Mouse (Mus musculus): ENCODE measurements at regions not wholly inside any gene's neighbourhood (a gene's known extent, or its start where the extent isn't known, plus 50 kb on each side); places are given as distances from the start of the nearest gene placed in this dataset.
A peak's percentile ranks its signal among the peaks of the same experiment; 100 is the strongest.

DNA sequence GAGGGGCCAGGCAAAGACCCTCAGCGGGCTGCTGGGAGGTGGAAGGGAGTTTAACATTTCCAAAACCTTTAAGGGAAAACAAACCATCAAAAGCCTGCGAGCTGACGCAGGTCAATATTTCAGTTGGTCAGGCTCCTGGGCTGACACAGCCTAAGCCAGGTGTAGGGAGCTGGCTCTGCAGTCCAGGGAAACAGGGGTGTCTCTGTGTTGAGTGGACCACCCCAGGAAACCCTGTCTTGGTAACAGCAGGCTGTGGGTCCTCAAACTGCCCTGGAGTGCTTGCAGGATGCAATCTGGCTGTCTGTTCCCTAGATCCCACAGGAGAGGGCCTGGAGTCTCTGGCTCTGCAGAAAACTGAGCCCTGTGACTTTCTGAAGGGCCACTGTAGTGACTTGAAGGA is 236.2 kb upstream of the Tle3 start:
- Histone ChIP-seq H3K4me3 (ENCODE audit: low read depth, low read length) (no peak overlapping the region), H3K9ac (no peak overlapping the region), H3K4me1 (ENCODE audit: insufficient read depth) (peaks cover 6% of the 10 kb centered on the region; the same call in 1 of the 2 replicates), H3K27me3 (ENCODE audit: insufficient read depth, low read length) (no peaks in the 10 kb centered on the region; the same call in 1 of the 2 replicates), H3K27ac (ENCODE audit: low read depth) (no peak overlapping the region), H3K9me3 (ENCODE audit: low read depth, low read length) (no peaks in the 10 kb centered on the region), H3K4me2 (no peak overlapping the region), H3K36me3 (ENCODE audit: insufficient read depth) (no peaks in the 10 kb centered on the region)
- 55% methylated on average over 3 of the region's 3 CpGs for WGBS
- ATAC-seq (ENCODE audit: insufficient read depth) (no peak), DNase-seq (no peak)
- TF ChIP-seq CTCF (IDR thresholded peaks at IDR 0.05; ENCODE audit: low read depth), result no peak

DNA sequence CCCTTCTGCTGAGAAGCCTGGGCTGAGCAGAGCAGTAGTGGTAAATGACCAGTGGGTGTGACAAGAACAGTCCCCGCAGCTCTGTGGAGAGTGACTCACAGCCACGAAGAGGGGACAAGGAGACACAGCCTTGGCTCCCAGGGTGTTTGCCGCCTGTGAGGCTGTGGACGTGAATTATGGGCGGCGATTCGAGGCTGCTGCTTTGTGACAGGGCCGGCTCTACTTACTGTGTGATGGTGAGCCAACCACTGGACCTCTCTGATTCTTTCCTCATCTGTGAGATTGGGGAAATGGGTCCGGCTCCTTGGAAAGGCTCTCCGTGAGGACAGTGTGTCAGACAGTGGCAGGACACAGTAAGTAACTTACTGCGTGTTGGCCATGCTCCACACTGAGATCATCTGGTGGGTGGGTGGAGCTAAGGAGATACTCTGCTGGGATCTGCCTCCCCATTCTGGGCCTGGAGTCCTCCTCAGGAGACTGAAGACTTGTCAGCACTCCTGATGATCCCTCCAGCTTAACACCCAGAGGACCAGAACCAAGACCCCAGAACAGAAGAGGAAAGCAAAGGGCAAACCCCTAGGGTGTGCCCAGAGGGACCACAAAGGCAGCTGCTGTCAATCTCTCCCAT is 233.3 kb upstream of the Tle3 start:
- DNase-seq (peak; percentile 41), ATAC-seq (ENCODE audit: insufficient read depth) (0 out of 2 replicates have a peak, but pooled peaks have one; percentile 31)
- Histone ChIP-seq H3K4me3 (ENCODE audit: low read depth, low read length) (no peak overlapping the region), H3K36me3 (ENCODE audit: insufficient read depth) (no peaks in the 10 kb centered on the region), H3K9ac (no peak overlapping the region), H3K9me3 (ENCODE audit: low read depth, low read length) (no peaks in the 10 kb centered on the region), H3K4me2 (no peak overlapping the region), H3K27ac (ENCODE audit: low read depth) (no peak overlapping the region), H3K27me3 (ENCODE audit: insufficient read depth, low read length) (no peaks in the 10 kb centered on the region; the same call in 1 of the 2 replicates), H3K4me1 (ENCODE audit: insufficient read depth) (peaks cover 6% of the 10 kb centered on the region; the same call in 1 of the 2 replicates)
- TF ChIP-seq CTCF (IDR thresholded peaks at IDR 0.05; ENCODE audit: low read depth), result no peak
- 63% methylated on average over 11 of the region's 11 CpGs for WGBS

DNA sequence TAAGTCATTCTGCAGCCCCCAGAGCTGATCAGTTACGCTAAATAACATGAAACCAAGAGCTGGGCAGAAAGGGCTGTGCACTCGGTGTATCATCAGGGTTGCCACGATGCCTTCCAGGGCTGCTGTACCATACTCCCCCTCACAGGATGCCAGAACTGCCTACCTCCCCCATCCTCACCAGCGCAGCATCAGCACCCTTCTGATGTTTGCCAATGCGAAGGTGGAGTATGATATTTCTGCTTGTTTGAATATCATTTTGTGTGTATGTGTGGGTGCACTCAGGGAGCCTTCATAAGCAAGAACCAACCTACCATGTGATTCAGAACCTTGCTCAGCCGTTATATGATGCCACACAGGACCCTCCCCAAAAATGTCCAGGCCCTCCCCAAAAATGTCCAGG is 229.1 kb upstream of the Tle3 start:
- no peak overlapping the region for H3K4me3 ChIP-seq (ENCODE audit: low read depth, low read length)
- 92% methylated on average over 6 of the region's 6 CpGs for WGBS
- no peak overlapping the region for H3K4me2 ChIP-seq
- no peak overlapping the region for H3K9ac ChIP-seq
- no peaks in the 10 kb centered on the region for H3K36me3 ChIP-seq (ENCODE audit: insufficient read depth)
- peaks cover 3% of the 10 kb centered on the region; the same call in 1 of the 2 replicates for H3K27me3 ChIP-seq (ENCODE audit: insufficient read depth, low read length)
- TF ChIP-seq CTCF (IDR thresholded peaks at IDR 0.05; ENCODE audit: low read depth), result no peak
- H3K9me3 ChIP-seq (ENCODE audit: low read depth, low read length), result no peaks in the 10 kb centered on the region
- H3K27ac ChIP-seq (ENCODE audit: low read depth), result no peak overlapping the region
- H3K4me1 ChIP-seq (ENCODE audit: insufficient read depth), result peaks cover 5% of the 10 kb centered on the region; the same call in 1 of the 2 replicates
- DNase-seq (no peak), ATAC-seq (ENCODE audit: insufficient read depth) (no peak)

DNA sequence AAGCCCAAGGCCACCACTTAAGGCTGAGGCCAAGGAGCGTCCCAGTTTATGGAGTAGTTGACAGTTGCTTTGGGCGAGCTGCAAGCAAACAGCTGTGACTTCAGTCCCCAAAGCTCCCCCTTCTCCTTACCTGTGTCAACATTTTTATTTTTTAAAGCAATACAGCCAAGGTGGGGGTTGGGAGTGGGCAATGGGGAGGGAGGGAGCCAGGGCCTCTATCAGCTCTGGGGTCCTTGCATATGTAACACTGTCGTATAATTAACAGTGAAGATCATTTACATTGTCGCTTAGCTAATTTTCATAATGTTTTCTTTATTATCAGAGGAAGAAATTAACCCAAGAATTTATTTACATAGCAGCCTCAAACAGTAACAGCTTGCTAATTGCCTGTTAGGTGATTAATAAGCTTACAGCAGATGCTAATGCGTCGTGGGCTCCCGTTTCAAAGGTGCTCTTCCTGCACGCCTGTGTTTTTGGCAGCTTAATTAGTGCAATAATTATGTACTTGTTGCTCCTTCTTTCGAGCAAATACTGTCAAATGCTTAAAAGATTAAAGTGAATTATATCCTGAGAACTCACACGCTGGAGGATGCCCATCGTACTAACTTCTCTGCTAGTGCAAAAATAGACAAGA is 227.4 kb upstream of the Tle3 start:
- Histone ChIP-seq H3K27ac (ENCODE audit: low read depth) (no peak overlapping the region), H3K9ac (no peak overlapping the region), H3K36me3 (ENCODE audit: insufficient read depth) (no peaks in the 10 kb centered on the region), H3K4me3 (ENCODE audit: low read depth, low read length) (no peak overlapping the region), H3K9me3 (ENCODE audit: low read depth, low read length) (no peaks in the 10 kb centered on the region), H3K4me1 (ENCODE audit: insufficient read depth) (peaks cover 5% of the 10 kb centered on the region; the same call in 1 of the 2 replicates), H3K27me3 (ENCODE audit: insufficient read depth, low read length) (peaks cover 3% of the 10 kb centered on the region; the same call in 1 of the 2 replicates), H3K4me2 (no peak overlapping the region)
- WGBS, result 41% methylated on average over 11 of the region's 11 CpGs
- DNase-seq (peak; percentile 47), ATAC-seq (ENCODE audit: insufficient read depth) (no peak; the same call in 1 of the 2 replicates)
- TF ChIP-seq CTCF (IDR thresholded peaks at IDR 0.05; ENCODE audit: low read depth), result no peak

DNA sequence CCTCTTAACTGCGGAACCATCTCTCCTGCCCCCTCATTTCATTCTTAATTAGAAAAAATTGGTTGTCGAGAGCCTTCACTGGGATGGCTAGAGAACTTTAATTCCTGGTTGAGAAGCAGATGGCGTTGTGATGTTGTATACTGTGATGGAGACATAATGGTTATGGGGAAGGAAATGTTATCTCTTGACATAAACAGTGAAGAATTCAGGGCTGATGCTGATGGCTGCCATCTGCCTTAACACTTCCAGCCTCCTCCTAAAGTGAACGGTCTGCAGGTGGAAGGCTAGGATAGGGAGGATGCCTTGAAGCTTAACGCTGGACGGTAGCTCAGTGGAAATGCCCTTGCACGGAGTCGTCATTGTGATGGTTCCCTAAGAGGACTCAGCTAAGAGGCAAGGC is 226.4 kb upstream of the Tle3 start:
- Histone ChIP-seq H3K4me1 (ENCODE audit: insufficient read depth) (peaks cover 5% of the 10 kb centered on the region; the same call in 1 of the 2 replicates), H3K9me3 (ENCODE audit: low read depth, low read length) (no peaks in the 10 kb centered on the region), H3K9ac (no peak overlapping the region), H3K4me2 (no peak overlapping the region), H3K4me3 (ENCODE audit: low read depth, low read length) (no peak overlapping the region), H3K36me3 (ENCODE audit: insufficient read depth) (no peaks in the 10 kb centered on the region), H3K27me3 (ENCODE audit: insufficient read depth, low read length) (peaks cover 5% of the 10 kb centered on the region), H3K27ac (ENCODE audit: low read depth) (no peak overlapping the region)
- peak; percentile 82 for DNase-seq
- 38% methylated on average over 8 of the region's 8 CpGs for WGBS
- no peak for TF ChIP-seq CTCF (IDR thresholded peaks at IDR 0.05; ENCODE audit: low read depth)
- ATAC-seq (ENCODE audit: insufficient read depth), result peak; percentile 77; the same call in 1 of the 2 replicates

DNA sequence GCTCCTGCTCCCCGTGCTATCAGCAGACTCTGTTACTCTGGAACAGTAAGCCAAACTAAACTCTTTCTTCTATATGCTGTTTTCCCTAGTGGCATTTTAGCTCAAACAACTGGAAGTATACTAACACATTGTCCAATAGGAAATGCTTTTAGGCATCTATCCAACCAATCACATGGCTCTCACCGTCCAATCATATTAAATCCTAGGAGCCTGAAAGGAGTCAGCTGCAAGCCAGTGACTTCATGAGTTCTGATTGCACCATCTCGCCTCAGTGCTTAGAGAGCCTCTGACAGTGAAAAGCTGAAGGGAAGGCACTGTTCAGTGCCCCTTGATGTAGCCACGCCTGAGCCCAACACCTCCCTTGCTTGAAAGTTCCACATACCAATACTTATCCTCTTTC is 221.0 kb upstream of the Tle3 start:
- Histone ChIP-seq H3K4me2 (no peak overlapping the region), H3K36me3 (ENCODE audit: insufficient read depth) (no peaks in the 10 kb centered on the region), H3K9ac (no peak overlapping the region), H3K4me3 (ENCODE audit: low read depth, low read length) (no peak overlapping the region), H3K9me3 (ENCODE audit: low read depth, low read length) (no peaks in the 10 kb centered on the region), H3K27ac (ENCODE audit: low read depth) (0 out of 2 replicates have a peak overlapping the region, but pooled peaks have one; percentile 50), H3K27me3 (ENCODE audit: insufficient read depth, low read length) (peaks cover 5% of the 10 kb centered on the region), H3K4me1 (ENCODE audit: insufficient read depth) (peaks cover 14% of the 10 kb centered on the region)
- WGBS, result 63% methylated on average over 4 of the region's 4 CpGs
- no peak for ATAC-seq (ENCODE audit: insufficient read depth)
- peak; percentile 70 for DNase-seq
- TF ChIP-seq CTCF (IDR thresholded peaks at IDR 0.05; ENCODE audit: low read depth), result no peak

DNA sequence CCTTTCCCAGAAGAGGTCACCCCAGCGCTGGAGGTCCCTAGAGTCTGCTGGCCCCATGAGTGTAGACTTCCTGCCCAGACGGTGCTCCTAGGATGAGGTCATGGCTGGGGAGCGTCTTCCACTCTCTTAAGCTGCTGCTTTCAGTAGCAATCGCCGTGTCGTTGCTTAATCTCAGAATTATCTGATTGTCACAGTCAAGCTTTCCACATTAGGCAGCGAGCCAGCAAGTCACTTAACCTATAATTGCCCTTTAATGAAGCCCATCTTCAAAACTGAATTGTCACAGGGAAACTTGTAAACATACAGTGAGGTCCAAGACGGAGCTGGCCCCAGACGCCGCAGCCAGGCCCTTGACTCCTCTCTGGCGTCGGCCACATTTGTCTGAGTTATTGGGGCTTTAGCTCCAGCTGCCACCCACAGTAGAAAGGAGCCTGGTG is 220.2 kb upstream of the Tle3 start:
- ATAC-seq (ENCODE audit: insufficient read depth) (peak; percentile 90), DNase-seq (peak; percentile 97)
- no peak for TF ChIP-seq CTCF (IDR thresholded peaks at IDR 0.05; ENCODE audit: low read depth)
- Histone ChIP-seq H3K9me3 (ENCODE audit: low read depth, low read length) (no peaks in the 10 kb centered on the region), H3K27ac (ENCODE audit: low read depth) (peak overlapping the region; percentile 50; the same call in 1 of the 2 replicates), H3K9ac (no peak overlapping the region), H3K4me1 (ENCODE audit: insufficient read depth) (peaks cover 14% of the 10 kb centered on the region), H3K36me3 (ENCODE audit: insufficient read depth) (no peaks in the 10 kb centered on the region), H3K4me2 (no peak overlapping the region), H3K27me3 (ENCODE audit: insufficient read depth, low read length) (peaks cover 5% of the 10 kb centered on the region), H3K4me3 (ENCODE audit: low read depth, low read length) (no peak overlapping the region)
- WGBS, result 17% methylated on average over 12 of the region's 12 CpGs

All from lung, embryonic 14.5 days (tissue).